Mouse (Mus musculus): ENCODE measurements around the gene Gm13539. TPM values are rescaled to one million over a fixed set of nuclear protein-coding genes. Genes with fewer than 3 reads are reported as not detected.

The Gm13539 gene
- polyA plus RNA-seq, 1 experiment = not detected

- 45% methylated on average over 1 of the region's 1 CpGs for WGBS
- Histone ChIP-seq H3K27me3 (ENCODE audit: control insufficient read depth, insufficient read depth, low read length) (no peaks in the 10 kb centered on the region), H3K4me1 (ENCODE audit: control insufficient read depth, insufficient read depth, insufficient read length) (no peaks in the 10 kb centered on the region), H3K27ac (ENCODE audit: insufficient read depth, low read length) (no peak within 1 kb of the TSS), H3K36me3 (ENCODE audit: control insufficient read depth, insufficient read depth, low read length) (no peaks in the 10 kb centered on the region), H3K4me3 (ENCODE audit: extremely low read depth, insufficient read depth, insufficient read length) (no peak within 1 kb of the TSS)
- TF ChIP-seq CTCF (IDR thresholded peaks at IDR 0.05; ENCODE audit: extremely low read depth, insufficient read depth, insufficient read length, insufficient replicate concordance) = no peak
- no peak for TF ChIP-seq POLR2A (IDR thresholded peaks at IDR 0.05; ENCODE audit: low read depth, low read length)
- no peak for DNase-seq (ENCODE audit: low read depth in 1 of 2, low spot score in 2 of 2)
Observed at GRCm38 (mm10) chr2:25822806-25823205, 40.7 kb downstream of the Gm13539 start, which contains the start of gene Lcn9. Gene Lcn9, plus strand, starts transcription at chr2:25823153.

DNA sequence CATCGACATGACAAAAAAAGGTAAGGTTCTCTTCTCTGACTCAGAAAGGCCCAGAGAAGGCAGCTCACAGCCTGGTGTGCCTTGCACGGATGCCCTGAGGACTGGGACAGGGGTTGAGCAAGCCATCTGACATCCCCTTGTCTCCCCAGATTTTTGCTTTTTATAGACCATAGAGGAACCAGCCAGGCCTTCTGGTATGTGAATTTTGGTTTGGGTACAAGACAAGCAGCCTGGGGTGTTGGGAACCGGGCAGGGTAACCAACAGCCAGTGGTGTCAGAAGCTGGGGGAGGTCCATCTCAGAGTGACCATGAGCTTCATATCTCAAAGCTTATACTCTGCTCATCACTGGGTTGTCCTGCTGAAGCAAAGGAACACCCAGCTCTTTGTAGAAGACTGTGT lies 42.7 kb downstream of the Gm13539 start:
- DNase-seq (ENCODE audit: low read depth in 1 of 2, low spot score in 2 of 2) = no peak
- H3K4me3 ChIP-seq (ENCODE audit: extremely low read depth, insufficient read depth, insufficient read length) = no peak overlapping the region
- H3K4me1 ChIP-seq (ENCODE audit: control insufficient read depth, insufficient read depth, insufficient read length) = no peaks in the 10 kb centered on the region
- no peaks in the 10 kb centered on the region for H3K27me3 ChIP-seq (ENCODE audit: control insufficient read depth, insufficient read depth, low read length)
- H3K36me3 ChIP-seq (ENCODE audit: control insufficient read depth, insufficient read depth, low read length) = no peaks in the 10 kb centered on the region
- H3K27ac ChIP-seq (ENCODE audit: insufficient read depth, low read length) = no peak overlapping the region
- no peak for TF ChIP-seq CTCF (IDR thresholded peaks at IDR 0.05; ENCODE audit: extremely low read depth, insufficient read depth, insufficient read length, insufficient replicate concordance)
- TF ChIP-seq POLR2A (IDR thresholded peaks at IDR 0.05; ENCODE audit: low read depth, low read length) = no peak
- 86% methylated on average over 3 of the region's 3 CpGs for WGBS

DNA sequence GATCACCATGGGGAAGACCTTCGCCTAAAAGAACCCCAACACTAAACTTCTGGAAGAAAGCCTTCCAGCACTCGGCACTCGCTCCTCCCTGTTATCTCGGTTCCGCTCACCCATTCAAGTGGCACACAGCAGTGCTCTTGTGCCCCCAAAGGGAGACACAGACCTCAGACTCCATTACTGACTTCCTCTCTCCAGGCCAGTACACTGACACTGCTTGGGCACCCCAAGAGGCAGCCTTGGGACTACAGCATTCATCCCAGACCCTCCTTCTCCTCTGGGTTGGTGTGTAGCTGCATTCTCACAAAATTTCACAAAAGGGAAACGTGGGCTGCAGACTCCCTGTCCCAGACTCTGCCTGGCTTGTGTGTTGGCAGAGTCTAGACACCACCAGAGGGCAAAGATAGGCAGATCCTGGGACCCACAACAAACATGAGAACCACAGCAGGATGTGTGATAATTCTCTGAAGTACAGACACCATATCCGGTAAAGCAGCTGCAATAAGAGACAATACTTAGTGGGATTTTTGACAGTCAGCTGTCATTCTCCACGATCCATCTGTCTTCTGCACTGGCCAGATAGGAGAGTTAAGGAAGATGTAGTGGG lies 46.4 kb downstream of the Gm13539 start:
- Histone ChIP-seq H3K27ac (ENCODE audit: insufficient read depth, low read length) (no peak overlapping the region), H3K4me1 (ENCODE audit: control insufficient read depth, insufficient read depth, insufficient read length) (no peaks in the 10 kb centered on the region), H3K27me3 (ENCODE audit: control insufficient read depth, insufficient read depth, low read length) (no peaks in the 10 kb centered on the region), H3K36me3 (ENCODE audit: control insufficient read depth, insufficient read depth, low read length) (no peaks in the 10 kb centered on the region), H3K4me3 (ENCODE audit: extremely low read depth, insufficient read depth, insufficient read length) (no peak overlapping the region)
- TF ChIP-seq POLR2A (IDR thresholded peaks at IDR 0.05; ENCODE audit: low read depth, low read length) (no peak), CTCF (IDR thresholded peaks at IDR 0.05; ENCODE audit: extremely low read depth, insufficient read depth, insufficient read length, insufficient replicate concordance) (no peak)
- DNase-seq (ENCODE audit: low read depth in 1 of 2, low spot score in 2 of 2) = peak in 1 of 2 experiments; percentile 14
- WGBS = 45% methylated on average over 8 of the region's 8 CpGs

DNA sequence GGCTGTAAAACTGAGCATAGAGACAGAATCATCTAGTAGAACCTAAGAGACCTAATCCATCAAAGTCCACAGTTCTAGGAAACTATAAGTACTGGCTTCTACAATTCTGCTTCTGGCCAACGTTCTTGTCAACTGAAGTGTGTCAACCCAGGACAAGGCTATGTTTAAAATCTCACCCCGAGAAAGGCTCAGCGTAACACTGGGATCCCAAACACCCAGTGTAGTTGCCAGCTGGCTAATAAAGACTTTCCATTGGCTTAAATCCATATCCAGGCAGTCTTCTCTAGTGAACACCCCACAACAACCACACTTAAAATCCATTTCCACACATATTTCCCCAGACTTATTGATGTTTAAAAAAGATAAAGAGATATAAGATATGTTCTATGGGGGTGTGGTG lies 48.7 kb downstream of the Gm13539 start:
- Histone ChIP-seq H3K27ac (ENCODE audit: insufficient read depth, low read length) (no peak overlapping the region), H3K27me3 (ENCODE audit: control insufficient read depth, insufficient read depth, low read length) (no peaks in the 10 kb centered on the region), H3K36me3 (ENCODE audit: control insufficient read depth, insufficient read depth, low read length) (no peaks in the 10 kb centered on the region), H3K4me3 (ENCODE audit: extremely low read depth, insufficient read depth, insufficient read length) (no peak overlapping the region), H3K4me1 (ENCODE audit: control insufficient read depth, insufficient read depth, insufficient read length) (no peaks in the 10 kb centered on the region)
- WGBS = 89% methylated on average over 3 of the region's 3 CpGs
- TF ChIP-seq CTCF (IDR thresholded peaks at IDR 0.05; ENCODE audit: extremely low read depth, insufficient read depth, insufficient read length, insufficient replicate concordance) (no peak), POLR2A (IDR thresholded peaks at IDR 0.05; ENCODE audit: low read depth, low read length) (no peak)
- no peak for DNase-seq (ENCODE audit: low read depth in 1 of 2, low spot score in 2 of 2)

DNA sequence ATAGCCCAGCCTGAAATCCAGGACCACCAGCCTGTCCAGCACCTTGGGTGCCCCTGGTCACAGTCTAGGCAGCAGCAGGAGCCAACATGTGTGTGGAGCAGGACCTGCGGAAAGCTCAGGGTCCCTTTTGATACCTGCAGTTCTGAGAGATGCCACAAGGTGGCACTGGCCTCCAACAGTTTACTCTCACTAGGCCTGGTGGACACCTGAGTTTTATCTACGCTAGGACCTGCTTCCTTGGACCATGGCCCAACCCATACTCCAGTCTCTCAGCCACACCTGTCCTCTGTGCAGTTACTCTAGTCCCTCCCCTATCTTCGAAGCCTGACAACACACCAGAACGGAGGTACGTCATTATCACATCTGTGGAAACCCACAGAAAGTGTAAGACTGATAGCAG lies 54.2 kb downstream of the Gm13539 start:
- DNase-seq (ENCODE audit: low read depth in 1 of 2, low spot score in 2 of 2) = peak in 1 of 2 experiments; percentile 49
- Histone ChIP-seq H3K4me3 (ENCODE audit: extremely low read depth, insufficient read depth, insufficient read length) (no peak overlapping the region), H3K27ac (ENCODE audit: insufficient read depth, low read length) (no peak overlapping the region), H3K27me3 (ENCODE audit: control insufficient read depth, insufficient read depth, low read length) (no peaks in the 10 kb centered on the region), H3K36me3 (ENCODE audit: control insufficient read depth, insufficient read depth, low read length) (no peaks in the 10 kb centered on the region), H3K4me1 (ENCODE audit: control insufficient read depth, insufficient read depth, insufficient read length) (no peaks in the 10 kb centered on the region)
- WGBS = 46% methylated on average over 5 of the region's 5 CpGs
- TF ChIP-seq CTCF (IDR thresholded peaks at IDR 0.05; ENCODE audit: extremely low read depth, insufficient read depth, insufficient read length, insufficient replicate concordance) (peak; percentile 74; the same call in 1 of the 2 replicates), POLR2A (IDR thresholded peaks at IDR 0.05; ENCODE audit: low read depth, low read length) (no peak)

Other genes starting within 250 kb of the Gm13539 start
- 21.6 and 22.6 TPM in 2 replicates for gene Traf2, start 235.3 kb upstream of the Gm13539 start, polyA plus RNA-seq (2012; rRNA removed)
- gene Edf1, start 224.4 kb upstream of the Gm13539 start, polyA plus RNA-seq (2012; rRNA removed) = 56.2 and 74.7 TPM in 2 replicates
- gene Mamdc4, start 207.4 kb upstream of the Gm13539 start, polyA plus RNA-seq (2012; rRNA removed) = 2.2 and 4.0 TPM in 2 replicates
- 22.5 and 28.5 TPM in 2 replicates for gene Phpt1, start 207.0 kb upstream of the Gm13539 start, polyA plus RNA-seq (2012; rRNA removed)
- gene Ajm1, start 200.5 kb upstream of the Gm13539 start, polyA plus RNA-seq (2012; rRNA removed) = 6.3 and 7.6 TPM in 2 replicates
- 43.6 and 55.1 TPM in 2 replicates for gene Rabl6, start 173.7 kb upstream of the Gm13539 start, polyA plus RNA-seq (2012; rRNA removed)
- not detected in 2 replicates for gene Ccdc183, start 164.6 kb upstream of the Gm13539 start, polyA plus RNA-seq (2012; rRNA removed)
- 16.4 and 16.8 TPM in 2 replicates for gene Tmem141, start 160.3 kb upstream of the Gm13539 start, polyA plus RNA-seq (2012; rRNA removed)
- 71.2 and 120 TPM in 2 replicates for gene Fcna, start 154.2 kb upstream of the Gm13539 start, polyA plus RNA-seq (2012; rRNA removed)
- gene Lcn8, start 129.1 kb upstream of the Gm13539 start, polyA plus RNA-seq (2012; rRNA removed) = not detected in 2 replicates
- gene Lcn5, start 124.3 kb upstream of the Gm13539 start, polyA plus RNA-seq (2012; rRNA removed) = not detected in 2 replicates
- not detected in 2 replicates for gene Lcn6, start 105.5 kb upstream of the Gm13539 start, polyA plus RNA-seq (2012; rRNA removed)
- gene Lcn10, start 99.5 kb upstream of the Gm13539 start, polyA plus RNA-seq (2012; rRNA removed) = not detected in 2 replicates
- not detected in 2 replicates for gene Obp2a, start 82.2 kb upstream of the Gm13539 start, polyA plus RNA-seq (2012; rRNA removed)
- 55.3 and 83.7 TPM in 2 replicates for gene Bmyc, start 75.5 kb upstream of the Gm13539 start, polyA plus RNA-seq (2012; rRNA removed)
- gene Obp2b, start 45.2 kb upstream of the Gm13539 start, polyA plus RNA-seq (2012; rRNA removed) = not detected in 2 replicates
- not detected in 2 replicates for gene Lcn3, start 16.7 kb upstream of the Gm13539 start, polyA plus RNA-seq (2012; rRNA removed)
- gene Lcn11, start 5.2 kb upstream of the Gm13539 start, polyA plus RNA-seq (2012; rRNA removed) = not detected in 2 replicates
- not detected in 2 replicates for gene Glt6d1, start 33.6 kb downstream of the Gm13539 start, polyA plus RNA-seq (2012; rRNA removed)
- not detected in 2 replicates for gene Lcn9, start 40.9 kb downstream of the Gm13539 start, polyA plus RNA-seq (2012; rRNA removed)
- gene Sohlh1, start 65.0 kb downstream of the Gm13539 start, polyA plus RNA-seq (2012; rRNA removed) = not detected in 2 replicates
- gene Kcnt1, start 81.5 kb downstream of the Gm13539 start, polyA plus RNA-seq (2012; rRNA removed) = 0.16 and 0.40 TPM in 2 replicates
- 5.3 and 6.5 TPM in 2 replicates for gene Camsap1, start 201.0 kb downstream of the Gm13539 start, polyA plus RNA-seq (2012; rRNA removed)
- gene Ubac1, start 239.5 kb downstream of the Gm13539 start, polyA plus RNA-seq (2012; rRNA removed) = 69.1 and 80.2 TPM in 2 replicates